Mouse (Mus musculus) small intestine, adult 2 months (tissue): ENCODE results near the gene Kmt2d. TPM values are rescaled to one million over a fixed set of nuclear protein-coding genes. Genes with fewer than 3 reads are reported as not detected.

ENCODE experiments used
- H3K27ac ChIP-seq: fragments of 200-500 bp; 2 replicates; pipeline ENCODE4 v1.5.1; 2012; ENCODE audit warnings: low read depth, low read length, control low read depth, inconsistent platforms; ENCODE audit not compliant: insufficient read depth
- H3K27me3 ChIP-seq: fragments of 200-500 bp; 2 replicates; pipeline ENCODE4 v1.6.1; 2012; ENCODE audit warnings: mild to moderate bottlenecking, moderate library complexity, low read length, inconsistent platforms; ENCODE audit not compliant: control insufficient read depth, insufficient read depth
- H3K36me3 ChIP-seq: fragments of 200-500 bp; 2 replicates; pipeline ENCODE4 v1.6.1; 2012; ENCODE audit warnings: mild to moderate bottlenecking, low read length, control low read depth, inconsistent platforms; ENCODE audit not compliant: control insufficient read depth, insufficient read depth
- H3K4me1 ChIP-seq: fragments of 200-500 bp; 2 replicates; pipeline ENCODE4 v1.6.1; 2012; ENCODE audit warnings: low read length, inconsistent platforms, mixed read lengths; ENCODE audit not compliant: control insufficient read depth, insufficient read depth, insufficient read length
- H3K4me3 ChIP-seq: fragments of 200-500 bp; 2 replicates; pipeline ENCODE4 v1.5.1; 2012; ENCODE audit warnings: low read depth, mild to moderate bottlenecking, control low read depth, inconsistent platforms, low read length, moderate library complexity
- CTCF ChIP-seq: fragments of 200-500 bp; IDR thresholded peaks from 2 replicates; pipeline ENCODE4 v1.5.1; 2012; ENCODE audit warnings: low read depth, mild to moderate bottlenecking, control low read depth, inconsistent platforms, low read length, moderate library complexity, mixed read lengths; ENCODE audit not compliant: insufficient replicate concordance, insufficient read length; ENCODE audit errors: extremely low read depth
- POLR2A ChIP-seq: fragments of 200-500 bp; IDR thresholded peaks from 2 replicates; pipeline ENCODE4 v1.6.1; 2012; ENCODE audit warnings: low read depth, mild to moderate bottlenecking, control low read depth, inconsistent platforms, low read length, moderate library complexity
- WGBS: fragments of 180-500 bp; shearing (Covaris S2); methylation state at CpG from one replicate; pipeline ENCODE4 v1.1.7; 2018; 5-methylcytosine and 5-hydroxymethylcytosine counted together
- polyA plus RNA-seq: library from polyadenylated mRNA; depleted of rRNA; stranded (reverse); fragments of >200 nt; gene quantifications from 2 replicates; pipeline ENCODE4 v1.2.3, GENCODE M21; 2012

The Kmt2d gene
- polyA plus RNA-seq, 1 experiment: 36.2 TPM

- H3K27ac ChIP-seq: no peak overlapping the region
- peaks cover 24% of the 10 kb centered on the region for H3K27me3 ChIP-seq
- WGBS: 13% methylated on average over 12 of the region's 12 CpGs
- H3K4me1 ChIP-seq: peaks cover 10% of the 10 kb centered on the region
- TF ChIP-seq POLR2A (no peak), CTCF (peak; percentile 94; the same call in 1 of the 2 replicates)
- H3K4me3 ChIP-seq: no peak overlapping the region
- H3K36me3 ChIP-seq: no peaks in the 10 kb centered on the region
Observed at GRCm38 (mm10) chr15:98799396-98799795, 71.6 kb downstream of the Kmt2d start.

GRCm38 (mm10) chr15:98798903-98799302, 72.1 kb downstream of the Kmt2d start:
- H3K36me3 ChIP-seq: no peaks in the 10 kb centered on the region
- peaks cover 10% of the 10 kb centered on the region for H3K4me1 ChIP-seq
- no peak for TF ChIP-seq POLR2A
- no peak for TF ChIP-seq CTCF
- peaks cover 26% of the 10 kb centered on the region for H3K27me3 ChIP-seq
- H3K4me3 ChIP-seq: no peak overlapping the region
- 73% methylated on average over 3 of the region's 3 CpGs for WGBS
- H3K27ac ChIP-seq: no peak overlapping the region

GRCm38 (mm10) chr15:98797835-98798492, 73.0 kb downstream of the Kmt2d start:
- Histone ChIP-seq H3K36me3 (no peaks in the 10 kb centered on the region), H3K27ac (no peak overlapping the region), H3K27me3 (peaks cover 35% of the 10 kb centered on the region), H3K4me3 (no peak overlapping the region), H3K4me1 (peaks cover 3% of the 10 kb centered on the region; the same call in 1 of the 2 replicates)
- 24% methylated on average over 28 of the region's 28 CpGs for WGBS
- TF ChIP-seq POLR2A (no peak), CTCF (no peak)

- Histone ChIP-seq H3K4me1 (peaks cover 6% of the 10 kb centered on the region; the same call in 1 of the 2 replicates), H3K27me3 (peaks cover 45% of the 10 kb centered on the region), H3K36me3 (no peaks in the 10 kb centered on the region), H3K4me3 (no peak overlapping the region), H3K27ac (no peak overlapping the region)
- WGBS: 6% methylated on average over 13 of the region's 13 CpGs
- no peak for TF ChIP-seq CTCF
- TF ChIP-seq POLR2A: no peak
Observed at GRCm38 (mm10) chr15:98796803-98797595, 74.0 kb downstream of the Kmt2d start.

GRCm38 (mm10) chr15:98793141-98793698, 77.8 kb downstream of the Kmt2d start:
- Histone ChIP-seq H3K4me3 (no peak overlapping the region), H3K27ac (no peak overlapping the region), H3K4me1 (peaks cover 18% of the 10 kb centered on the region), H3K36me3 (no peaks in the 10 kb centered on the region), H3K27me3 (peaks cover 69% of the 10 kb centered on the region)
- TF ChIP-seq CTCF (no peak), POLR2A (no peak)
- 7% methylated on average over 13 of the region's 13 CpGs for WGBS

GRCm38 (mm10) chr15:98792233-98793020, 78.6 kb downstream of the Kmt2d start:
- Histone ChIP-seq H3K36me3 (no peaks in the 10 kb centered on the region), H3K27ac (no peak overlapping the region), H3K4me1 (peaks cover 18% of the 10 kb centered on the region), H3K27me3 (peaks cover 73% of the 10 kb centered on the region), H3K4me3 (peak overlapping the region; percentile 28)
- TF ChIP-seq CTCF (no peak), POLR2A (no peak)
- WGBS: 2% methylated on average over 74 of the region's 75 CpGs
